Mouse (Mus musculus) embryonic facial prominence, embryonic 14.5 days (tissue): ENCODE measurements around the gene D6Ertd527e. TPM values are rescaled to one million over a fixed set of nuclear protein-coding genes. Genes with fewer than 3 reads are reported as not detected.
A peak's percentile ranks its signal among the peaks of the same experiment; 100 is the strongest.

Experiments used
- ATAC-seq: fragments of 200-750 bp; cut with Nextera tagmentation; 2 replicates; pipeline ENCODE4 v1.8.0; 2017; ENCODE audit warnings: low read depth, moderate number of reproducible peaks, moderate TSS enrichment
- DNase-seq: peaks from one replicate; pipeline ENCODE4 v3.0.0-alpha.2; 2015; ENCODE audit warnings: low spot score
- H3K27ac ChIP-seq: fragments of 300-500 bp; sonication (generic); replicated peaks from 2 replicates; pipeline ENCODE4 v1.5.1; 2014; ENCODE audit warnings: low read depth, mild to moderate bottlenecking, low read length, moderate library complexity
- H3K27me3 ChIP-seq: fragments of 300-500 bp; sonication (generic); replicated peaks from 2 replicates; pipeline ENCODE4 v1.6.1; 2014; ENCODE audit warnings: low read length; ENCODE audit not compliant: control insufficient read depth, insufficient read depth
- H3K36me3 ChIP-seq: fragments of 300-500 bp; sonication (generic); 2 replicates; pipeline ENCODE4 v1.6.1; 2014; ENCODE audit warnings: low read length, mixed read lengths; ENCODE audit not compliant: control insufficient read depth, insufficient read depth
- H3K4me1 ChIP-seq: fragments of 300-500 bp; sonication (generic); 2 replicates; pipeline ENCODE4 v1.6.1; 2014; ENCODE audit warnings: antibody characterized with exemption, low read length; ENCODE audit not compliant: control insufficient read depth, insufficient read depth
- H3K4me2 ChIP-seq: fragments of 300-500 bp; sonication (generic); 2 replicates; pipeline ENCODE4 v1.6.1; 2014; ENCODE audit warnings: low read depth, mild to moderate bottlenecking, low read length, moderate library complexity, mixed read lengths
- H3K4me3 ChIP-seq: fragments of 300-500 bp; sonication (generic); 2 replicates; pipeline ENCODE4 v1.5.1; 2014; ENCODE audit warnings: low read depth, mild to moderate bottlenecking, low read length
- H3K9ac ChIP-seq: fragments of 300-500 bp; sonication (generic); 2 replicates; pipeline ENCODE4 v1.6.1; 2014; ENCODE audit warnings: low read depth, mild to moderate bottlenecking, low read length, moderate library complexity, mixed read lengths
- H3K9me3 ChIP-seq: fragments of 300-500 bp; sonication (generic); 2 replicates; pipeline ENCODE4 v1.6.1; 2016; ENCODE audit warnings: low read length; ENCODE audit not compliant: control insufficient read depth
- WGBS: fragments of 180-500 bp; shearing (Covaris S2); extraction: QIAGEN DNeasy Blood & Tissue Kit; methylation state at CpG from one replicate; pipeline ENCODE4 v1.1.7; 2014; 5-methylcytosine and 5-hydroxymethylcytosine counted together
- polyA plus RNA-seq: library from polyadenylated mRNA; unstranded; fragments of >200 nt; fragmentation: Nextera tagmentation; extraction: Ambion mirVana; gene quantifications from 2 replicates; pipeline ENCODE4 v1.2.1, GENCODE M21; 2014

The D6Ertd527e gene
- polyA plus RNA-seq, 1 experiment from 2014 or later, result 0.25 TPM

GRCm38 (mm10) chr6:87160196-87160595 is 55.6 kb downstream of the D6Ertd527e start:
- WGBS, result 73% methylated on average over 5 of the region's 5 CpGs
- no peak for DNase-seq
- H3K27ac ChIP-seq, result 0 out of 2 replicates have a peak overlapping the region, but pooled peaks have one; percentile 52
- no peaks in the 10 kb centered on the region for H3K27me3 ChIP-seq
- no peak overlapping the region for H3K9ac ChIP-seq
- no peak for ATAC-seq
- peaks cover 48% of the 10 kb centered on the region for H3K36me3 ChIP-seq
- H3K9me3 ChIP-seq, result no peaks in the 10 kb centered on the region
- H3K4me3 ChIP-seq, result no peak overlapping the region
- no peak overlapping the region for H3K4me2 ChIP-seq
- H3K4me1 ChIP-seq, result peaks cover 14% of the 10 kb centered on the region; the same call in 1 of the 2 replicates

GRCm38 (mm10) chr6:87161391-87162263 is 57.1 kb downstream of the D6Ertd527e start:
- no peak overlapping the region for H3K4me3 ChIP-seq
- H3K27ac ChIP-seq, result peak overlapping the region; percentile 52
- H3K9ac ChIP-seq, result no peak overlapping the region
- H3K9me3 ChIP-seq, result no peaks in the 10 kb centered on the region
- peak; percentile 88 for DNase-seq
- H3K4me1 ChIP-seq, result peaks cover 14% of the 10 kb centered on the region; the same call in 1 of the 2 replicates
- WGBS, result 39% methylated on average over 12 of the region's 12 CpGs
- no peak overlapping the region for H3K4me2 ChIP-seq
- peak; percentile 91 for ATAC-seq
- H3K36me3 ChIP-seq, result peaks cover 49% of the 10 kb centered on the region
- H3K27me3 ChIP-seq, result no peaks in the 10 kb centered on the region

Other genes with a start within 250 kb of the D6Ertd527e start
- 104 and 107 TPM in 2 replicates for gene Nfu1, start 95.5 kb upstream of the D6Ertd527e start, polyA plus RNA-seq
- gene Gfpt1, start 61.9 kb upstream of the D6Ertd527e start, polyA plus RNA-seq, result 22.7 and 23.3 TPM in 2 replicates
- gene Antxr1, start 231.1 kb downstream of the D6Ertd527e start, polyA plus RNA-seq, result 28.6 and 29.1 TPM in 2 replicates
- 0.28 TPM in 1 of 2 replicates, not detected in the other for gene Gkn1, start 246.2 kb downstream of the D6Ertd527e start, polyA plus RNA-seq